Mouse (Mus musculus): Measurements from ENCODE around the gene Tbcc. TPM values are rescaled to one million over a fixed set of nuclear protein-coding genes. Genes with fewer than 3 reads are reported as not detected.

The Tbcc gene
- polyA plus RNA-seq, 1 experiment from 2014 or later, result 48.2 TPM

DNA sequence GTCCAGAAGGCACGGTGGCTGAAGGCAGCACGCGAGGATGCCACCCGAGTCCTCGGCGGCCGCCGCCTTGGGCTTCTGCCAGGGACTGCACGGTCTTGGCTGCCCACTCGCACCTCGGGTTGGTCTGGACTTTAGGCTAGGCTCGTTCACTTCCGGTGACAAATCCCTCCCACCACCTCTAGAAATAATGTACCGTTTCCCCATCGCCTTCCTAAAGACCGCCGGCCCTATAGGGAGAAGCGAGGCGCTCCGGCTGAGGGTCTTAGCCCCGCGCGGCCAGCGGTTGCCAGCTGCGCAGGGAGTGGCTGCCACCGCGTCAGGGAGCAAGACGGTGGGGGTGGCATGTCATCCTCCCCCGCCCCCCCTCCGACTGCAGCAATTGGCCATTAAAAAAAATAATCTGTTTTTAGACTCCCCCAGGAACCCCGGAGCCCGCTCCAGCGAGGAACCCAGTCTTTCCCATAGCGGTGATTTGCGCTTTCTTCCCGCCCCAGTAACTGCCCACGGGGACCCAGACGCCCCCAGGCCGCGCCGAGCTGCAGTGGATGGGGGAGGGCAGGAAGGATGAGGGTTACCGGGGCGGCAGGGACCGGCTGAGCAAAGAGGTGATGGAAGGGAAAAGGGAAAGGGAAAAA lies 917 bp upstream of the Tbcc start:
- H3K36me3 ChIP-seq, result no peaks in the 10 kb centered on the region
- H3K4me3 ChIP-seq (replicated peaks), result peak overlapping the region; percentile 90
- H3K27ac ChIP-seq, result peak overlapping the region; percentile 98
- H3K4me1 ChIP-seq (replicated peaks), result peaks cover 28% of the 10 kb centered on the region
- WGBS, result under 1% methylated on average over 44 of the region's 44 CpGs
- H3K27me3 ChIP-seq (replicated peaks), result no peaks in the 10 kb centered on the region
- H3K4me2 ChIP-seq (replicated peaks), result peak overlapping the region; percentile 89
- ATAC-seq, result peak; percentile 52
- H3K9me3 ChIP-seq, result no peaks in the 10 kb centered on the region
- peak overlapping the region; percentile 81 for H3K9ac ChIP-seq

DNA sequence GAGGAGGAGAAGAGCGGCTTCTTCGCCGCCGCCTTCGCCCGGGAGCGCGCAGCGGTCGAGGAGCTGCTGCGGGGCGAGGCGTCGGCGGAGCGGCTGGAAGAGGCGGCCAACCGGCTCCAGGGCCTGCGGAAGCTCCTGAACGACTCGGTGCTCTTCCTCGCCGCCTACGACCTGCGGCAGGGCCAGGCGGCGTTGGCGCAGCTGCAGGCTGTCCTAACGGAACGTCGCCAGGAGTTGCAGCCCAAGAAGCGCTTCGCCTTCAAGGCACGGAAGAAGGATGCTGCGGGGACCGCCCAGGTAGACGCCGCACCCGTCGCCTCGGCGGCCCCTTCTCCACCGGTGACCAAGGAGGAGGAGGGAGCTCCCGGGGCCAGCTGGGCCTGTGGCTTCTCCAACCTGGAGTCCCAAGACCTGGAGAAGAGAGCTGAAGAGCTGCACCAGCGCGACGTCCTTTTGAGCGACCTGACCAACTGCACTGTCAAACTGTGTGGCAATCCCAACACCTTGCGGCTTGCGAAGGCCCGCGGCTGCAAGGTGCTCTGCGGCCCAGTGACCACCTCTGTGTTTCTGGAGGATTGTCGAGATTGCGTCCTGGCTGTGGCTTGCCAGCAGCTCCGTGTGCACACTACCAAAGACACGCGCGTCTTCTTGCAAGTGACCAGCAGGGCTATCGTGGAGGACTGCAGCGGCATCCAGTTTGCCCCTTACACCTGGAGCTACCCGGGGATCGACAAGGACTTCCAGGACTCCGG lies 535 bp downstream of the Tbcc start:
- H3K9ac ChIP-seq, result peak overlapping the region; percentile 87
- no peaks in the 10 kb centered on the region for H3K9me3 ChIP-seq
- H3K27me3 ChIP-seq (replicated peaks), result no peaks in the 10 kb centered on the region
- ATAC-seq, result peak; percentile 37
- H3K4me2 ChIP-seq (replicated peaks), result peak overlapping the region; percentile 91
- H3K36me3 ChIP-seq, result no peaks in the 10 kb centered on the region
- H3K4me1 ChIP-seq (replicated peaks), result peaks cover 19% of the 10 kb centered on the region; the same call in 1 of the 2 replicates
- peak overlapping the region; percentile 87 for H3K27ac ChIP-seq
- H3K4me3 ChIP-seq (replicated peaks), result peak overlapping the region; percentile 90
- under 1% methylated on average over 64 of the region's 64 CpGs for WGBS

DNA sequence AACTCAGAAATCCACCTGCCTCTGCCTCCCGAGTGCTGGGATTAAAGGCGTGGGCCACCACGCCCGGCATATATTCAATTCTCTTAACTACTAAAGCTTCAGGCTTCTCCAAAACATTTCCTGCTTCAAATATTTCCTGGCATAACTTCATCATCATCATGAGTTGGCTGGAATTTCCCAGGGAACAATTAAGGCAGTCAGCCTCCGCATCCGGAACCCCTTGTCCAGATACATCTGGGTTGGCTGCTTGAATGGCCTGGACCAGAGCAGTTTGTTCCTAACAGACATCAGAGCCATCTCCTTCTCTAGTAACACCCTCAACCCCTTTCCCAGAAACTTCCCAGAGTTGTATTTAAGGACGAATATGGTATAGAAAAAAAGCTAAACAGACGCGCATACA lies 4.9 kb downstream of the Tbcc start:
- no peak overlapping the region for H3K4me2 ChIP-seq (replicated peaks)
- 88% methylated on average over 9 of the region's 9 CpGs for WGBS
- no peak overlapping the region for H3K4me3 ChIP-seq (replicated peaks)
- no peaks in the 10 kb centered on the region for H3K36me3 ChIP-seq
- no peaks in the 10 kb centered on the region for H3K27me3 ChIP-seq (replicated peaks)
- H3K9ac ChIP-seq, result no peak overlapping the region
- no peak for ATAC-seq
- no peaks in the 10 kb centered on the region for H3K9me3 ChIP-seq
- peaks cover 16% of the 10 kb centered on the region; the same call in 1 of the 2 replicates for H3K4me1 ChIP-seq (replicated peaks)
- H3K27ac ChIP-seq, result no peak overlapping the region

DNA sequence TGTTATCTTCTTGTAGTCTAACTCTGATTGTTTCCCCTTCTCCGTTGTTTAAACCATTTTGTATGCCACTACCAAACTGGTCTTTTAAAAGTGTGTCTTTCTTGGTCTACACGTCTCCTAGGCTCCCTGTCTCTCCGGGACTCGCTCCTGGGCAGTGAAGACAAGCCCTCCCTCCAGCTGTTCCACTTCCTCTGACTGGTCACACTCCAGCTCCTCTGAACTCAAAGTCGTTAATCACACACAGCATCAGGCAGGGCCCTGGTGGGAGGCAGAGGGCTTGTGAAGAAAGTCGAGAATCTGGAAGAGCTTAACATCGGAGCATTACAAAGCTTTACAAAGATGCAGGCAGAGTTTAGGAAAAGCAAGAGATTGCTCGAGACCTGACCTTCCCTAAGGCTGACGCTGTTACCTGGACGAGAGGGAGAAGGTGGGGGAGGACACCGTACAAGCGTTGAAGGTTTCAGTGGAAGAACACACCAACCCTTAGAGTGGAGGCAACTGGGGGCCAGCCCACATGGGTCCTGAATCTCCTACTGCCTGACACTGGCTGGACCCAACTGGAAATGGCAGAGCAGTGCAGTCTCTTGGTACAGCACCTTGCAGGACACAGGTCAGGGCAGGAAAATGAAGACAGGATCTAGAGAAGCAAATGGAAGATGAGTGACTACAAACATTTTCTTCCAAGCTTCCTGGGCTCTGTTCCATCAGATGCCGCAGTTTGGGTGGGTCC lies 6.9 kb downstream of the Tbcc start:
- 39% methylated on average over 13 of the region's 13 CpGs for WGBS
- Histone ChIP-seq H3K27me3 (replicated peaks) (no peaks in the 10 kb centered on the region), H3K4me2 (replicated peaks) (no peak overlapping the region), H3K4me3 (replicated peaks) (no peak overlapping the region), H3K4me1 (replicated peaks) (peaks cover 4% of the 10 kb centered on the region; the same call in 1 of the 2 replicates), H3K9ac (no peak overlapping the region), H3K27ac (no peak overlapping the region; the same call in 1 of the 2 replicates), H3K9me3 (no peaks in the 10 kb centered on the region), H3K36me3 (no peaks in the 10 kb centered on the region)
- peak; percentile 45; the same call in 1 of the 2 replicates for ATAC-seq

DNA sequence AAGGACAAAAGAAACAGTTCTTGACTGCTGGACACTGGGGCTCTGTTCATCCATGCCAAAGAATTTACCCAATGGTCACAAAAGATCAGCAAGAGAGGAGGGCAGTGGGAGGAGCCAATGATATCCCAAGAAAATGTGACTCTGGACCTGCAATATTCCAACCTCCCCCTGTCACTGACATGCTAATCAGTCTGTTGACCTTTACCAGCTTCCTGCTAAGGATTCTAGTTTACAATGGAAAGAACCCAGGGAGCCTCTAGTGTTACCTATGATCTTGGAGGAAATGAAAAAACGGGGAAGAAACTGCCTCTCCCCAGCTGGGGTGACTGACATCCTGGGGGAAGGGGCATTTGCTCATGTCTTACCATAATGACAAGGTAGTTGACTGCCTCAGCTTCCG lies 10.5 kb downstream of the Tbcc start:
- 57% methylated on average over 2 of the region's 2 CpGs for WGBS

DNA sequence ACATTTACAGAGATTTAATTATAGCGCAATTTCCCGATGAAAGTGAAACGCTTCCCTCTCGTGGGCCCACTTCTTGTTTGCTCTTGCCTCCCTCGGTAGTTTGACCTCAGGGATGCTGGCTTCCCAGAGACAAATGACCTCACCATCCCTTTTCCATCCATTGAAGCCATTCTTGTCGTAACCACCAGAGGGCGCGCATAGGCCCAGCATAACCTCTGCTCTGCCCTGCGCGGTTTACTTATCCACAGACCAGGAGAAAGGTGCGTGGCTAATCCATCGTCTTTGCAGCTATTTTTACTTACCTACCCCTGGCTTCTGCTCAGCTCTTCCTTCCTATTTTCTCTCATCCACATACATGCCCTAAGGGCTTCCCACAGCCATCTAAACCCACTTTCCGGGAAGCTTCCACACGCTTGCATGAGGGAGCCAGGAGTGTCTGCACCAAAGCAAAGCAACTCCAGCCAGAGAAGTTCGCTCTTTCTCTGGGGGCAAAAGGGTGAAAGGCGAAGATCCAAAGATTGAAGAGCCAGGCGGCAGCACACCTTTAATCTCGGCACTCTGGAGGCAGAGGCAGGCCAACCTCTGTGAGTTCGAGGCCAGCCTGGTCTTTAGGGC lies 13.5 kb downstream of the Tbcc start:
- H3K27me3 ChIP-seq (replicated peaks), result no peaks in the 10 kb centered on the region
- no peak overlapping the region for H3K27ac ChIP-seq
- no peak overlapping the region for H3K4me3 ChIP-seq (replicated peaks)
- no peak overlapping the region for H3K9ac ChIP-seq
- H3K4me2 ChIP-seq (replicated peaks), result no peak overlapping the region; the same call in 1 of the 2 replicates
- no peaks in the 10 kb centered on the region for H3K9me3 ChIP-seq
- peaks cover 3% of the 10 kb centered on the region; the same call in 1 of the 2 replicates for H3K4me1 ChIP-seq (replicated peaks)
- 22% methylated on average over 19 of the region's 19 CpGs for WGBS
- peak; percentile 82 for ATAC-seq
- no peaks in the 10 kb centered on the region for H3K36me3 ChIP-seq

More for the DNA sequence above, 10.5 kb downstream of the Tbcc start:
- Histone ChIP-seq H3K4me3 (replicated peaks) (no peak overlapping the region), H3K9me3 (no peaks in the 10 kb centered on the region), H3K27me3 (replicated peaks) (no peaks in the 10 kb centered on the region), H3K27ac (no peak overlapping the region), H3K4me1 (replicated peaks) (peaks cover 3% of the 10 kb centered on the region; the same call in 1 of the 2 replicates), H3K36me3 (no peaks in the 10 kb centered on the region), H3K9ac (no peak overlapping the region), H3K4me2 (replicated peaks) (no peak overlapping the region)
- no peak for ATAC-seq

DNA sequence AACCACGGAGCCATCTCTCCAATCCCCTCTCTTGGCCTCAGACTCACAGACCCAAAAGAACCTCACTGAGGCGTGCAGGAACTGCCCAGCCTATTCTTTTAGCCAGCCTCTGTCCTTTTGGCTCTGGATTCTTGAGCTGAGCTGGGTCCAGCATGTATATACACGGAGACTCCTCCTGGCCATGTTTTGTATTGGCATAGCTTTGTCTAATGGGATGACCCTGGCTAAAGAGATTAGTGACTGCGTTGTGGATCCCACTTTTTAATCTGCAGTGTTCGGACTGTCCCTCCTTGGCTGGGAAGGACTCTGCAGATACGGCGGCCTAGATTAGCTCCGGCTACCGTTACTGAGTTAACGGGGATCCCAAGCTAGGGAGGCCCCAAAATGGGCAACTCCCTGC lies 19.7 kb downstream of the Tbcc start, which contains the start of gene Prph2:
TSS of gene Prph2 (plus strand) at position 274 of the 400 bp plus-strand sequence.
- H3K9ac ChIP-seq, result no peak within 1 kb of the TSS
- ATAC-seq, result no peak
- H3K4me1 ChIP-seq (replicated peaks), result no peaks in the 10 kb centered on the region; the same call in 1 of the 2 replicates
- WGBS, result 89% methylated on average over 10 of the region's 10 CpGs
- no peak within 1 kb of the TSS for H3K4me2 ChIP-seq (replicated peaks)
- no peaks in the 10 kb centered on the region for H3K9me3 ChIP-seq
- H3K27ac ChIP-seq, result no peak within 1 kb of the TSS
- no peaks in the 10 kb centered on the region for H3K36me3 ChIP-seq
- no peaks in the 10 kb centered on the region for H3K27me3 ChIP-seq (replicated peaks)
- H3K4me3 ChIP-seq (replicated peaks), result no peak within 1 kb of the TSS

DNA sequence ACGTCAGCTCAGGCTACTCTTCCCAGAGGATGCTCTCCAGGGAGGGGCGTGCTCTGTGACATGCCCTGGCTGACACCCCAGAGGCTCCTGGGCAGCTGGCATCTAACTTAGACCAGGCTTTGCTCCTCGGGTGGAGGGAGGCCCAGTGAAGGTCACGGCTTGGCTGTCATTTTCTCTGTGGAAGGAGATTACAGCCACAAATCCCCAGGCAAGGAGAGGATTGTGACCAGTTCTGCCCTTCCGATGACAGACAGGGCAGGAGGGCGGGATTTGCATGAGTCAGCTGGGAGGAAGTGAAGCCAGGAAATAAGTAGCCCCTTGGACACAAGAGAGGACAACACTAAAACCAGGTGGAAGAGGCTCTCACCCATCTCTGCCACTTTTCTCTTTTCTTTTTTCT lies 21.8 kb downstream of the Tbcc start:
- H3K27ac ChIP-seq, result no peak overlapping the region
- H3K4me2 ChIP-seq (replicated peaks), result no peak overlapping the region
- H3K4me1 ChIP-seq (replicated peaks), result no peaks in the 10 kb centered on the region; the same call in 1 of the 2 replicates
- WGBS, result 43% methylated on average over 6 of the region's 6 CpGs
- H3K9me3 ChIP-seq, result no peaks in the 10 kb centered on the region
- no peak overlapping the region for H3K4me3 ChIP-seq (replicated peaks)
- H3K27me3 ChIP-seq (replicated peaks), result no peaks in the 10 kb centered on the region
- no peak overlapping the region for H3K9ac ChIP-seq
- ATAC-seq, result no peak
- H3K36me3 ChIP-seq, result no peaks in the 10 kb centered on the region

DNA sequence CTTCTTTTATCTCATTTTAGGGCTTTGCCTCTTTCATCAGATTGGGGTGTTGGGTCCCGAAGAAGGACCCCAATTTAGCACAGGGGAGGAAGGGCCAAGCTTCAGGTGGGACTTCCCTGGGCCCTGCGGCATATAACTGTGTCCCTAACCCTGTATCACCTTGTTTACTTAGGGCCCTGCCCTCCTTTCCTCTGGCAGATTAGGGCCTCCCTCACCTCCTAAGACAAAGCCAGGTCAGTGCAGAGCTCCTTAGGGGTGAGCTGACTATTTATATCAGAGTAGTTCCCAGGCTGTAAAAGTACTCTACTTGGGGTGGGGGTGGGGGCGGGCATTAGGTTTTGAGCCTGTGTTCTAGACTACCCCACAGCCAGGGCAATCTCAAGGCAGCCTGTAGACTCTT lies 24.6 kb downstream of the Tbcc start:
- WGBS, result 41% methylated on average over 3 of the region's 3 CpGs
- Histone ChIP-seq H3K27me3 (replicated peaks) (no peaks in the 10 kb centered on the region), H3K9me3 (no peaks in the 10 kb centered on the region), H3K4me2 (replicated peaks) (no peak overlapping the region), H3K36me3 (no peaks in the 10 kb centered on the region), H3K9ac (peak overlapping the region; percentile 6; the same call in 1 of the 2 replicates), H3K4me1 (replicated peaks) (no peaks in the 10 kb centered on the region; the same call in 1 of the 2 replicates), H3K4me3 (replicated peaks) (no peak overlapping the region), H3K27ac (no peak overlapping the region)
- ATAC-seq, result no peak

DNA sequence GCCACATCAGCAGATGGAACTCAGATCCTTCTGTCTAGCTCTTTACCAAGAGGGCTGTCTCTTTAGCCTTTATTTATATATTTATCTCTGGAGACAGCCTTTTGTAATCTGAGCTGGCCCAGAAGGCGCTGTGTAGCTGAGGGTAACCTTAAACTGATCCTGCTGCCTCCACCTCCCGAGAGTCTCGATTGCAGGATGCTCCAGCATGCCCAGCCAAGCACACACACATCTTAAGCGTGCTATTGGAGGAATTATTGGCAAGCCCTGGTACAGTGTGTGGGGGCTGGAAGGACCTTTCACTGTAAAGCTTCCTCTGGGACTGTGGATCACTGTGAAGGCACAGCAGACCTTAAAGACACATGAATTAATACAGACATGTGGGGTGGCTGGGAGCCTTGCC lies 28.5 kb downstream of the Tbcc start:
- H3K36me3 ChIP-seq, result no peaks in the 10 kb centered on the region
- no peak overlapping the region for H3K4me2 ChIP-seq (replicated peaks)
- no peak overlapping the region for H3K4me3 ChIP-seq (replicated peaks)
- no peak for ATAC-seq
- WGBS, result 25% methylated on average over 4 of the region's 4 CpGs
- H3K27ac ChIP-seq, result no peak overlapping the region
- H3K9ac ChIP-seq, result no peak overlapping the region
- no peaks in the 10 kb centered on the region; the same call in 1 of the 2 replicates for H3K4me1 ChIP-seq (replicated peaks)
- no peaks in the 10 kb centered on the region for H3K27me3 ChIP-seq (replicated peaks)
- no peaks in the 10 kb centered on the region for H3K9me3 ChIP-seq

DNA sequence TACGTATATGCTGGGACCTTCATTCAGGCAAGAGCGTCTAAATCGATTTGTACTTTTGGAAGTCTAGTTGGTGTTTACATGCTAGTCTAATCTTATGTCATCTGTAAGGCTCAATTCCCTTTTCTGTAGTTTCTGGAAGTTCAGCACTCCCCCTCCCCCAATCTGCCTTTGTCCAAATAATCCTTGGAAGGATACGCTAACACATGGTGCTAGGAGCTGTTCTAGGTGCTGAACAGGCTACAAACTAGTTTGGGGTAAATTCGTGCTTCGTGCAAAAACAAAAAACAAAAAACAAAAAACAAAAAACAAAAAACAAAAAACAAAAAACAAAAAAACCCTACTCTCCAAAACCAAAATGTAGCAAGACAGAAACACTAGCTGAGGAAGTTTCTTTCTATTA lies 30.4 kb downstream of the Tbcc start:
- no peaks in the 10 kb centered on the region for H3K27me3 ChIP-seq (replicated peaks)
- ATAC-seq, result no peak
- H3K9ac ChIP-seq, result no peak overlapping the region
- H3K4me3 ChIP-seq (replicated peaks), result no peak overlapping the region
- no peaks in the 10 kb centered on the region for H3K9me3 ChIP-seq
- no peak overlapping the region for H3K4me2 ChIP-seq (replicated peaks)
- WGBS, result 50% methylated on average over 6 of the region's 6 CpGs
- H3K27ac ChIP-seq, result no peak overlapping the region
- H3K4me1 ChIP-seq (replicated peaks), result no peaks in the 10 kb centered on the region
- H3K36me3 ChIP-seq, result no peaks in the 10 kb centered on the region

DNA sequence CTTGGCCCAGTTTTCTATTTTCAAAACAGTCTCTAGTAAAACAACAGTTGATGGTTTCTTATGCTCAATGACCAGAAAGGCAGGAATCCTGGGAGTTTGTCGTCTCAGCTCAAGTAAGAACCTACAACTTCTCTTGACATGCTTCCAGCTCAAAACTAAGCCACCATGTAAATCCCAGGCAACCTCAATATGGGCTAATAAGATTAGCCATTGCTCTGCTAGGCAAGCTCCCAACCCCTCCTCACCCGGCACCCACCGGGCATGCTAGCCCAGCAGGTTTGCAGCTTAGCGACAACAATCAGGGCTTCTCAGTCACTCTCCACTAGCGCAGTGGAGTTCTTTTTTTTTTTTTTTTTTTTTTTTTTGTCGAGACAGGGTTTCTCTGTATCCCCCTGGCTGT lies 35.7 kb downstream of the Tbcc start:
- H3K9me3 ChIP-seq, result no peaks in the 10 kb centered on the region
- WGBS, result 58% methylated on average over 6 of the region's 6 CpGs
- H3K4me1 ChIP-seq (replicated peaks), result no peaks in the 10 kb centered on the region
- peaks cover 9% of the 10 kb centered on the region; the same call in 1 of the 2 replicates for H3K36me3 ChIP-seq
- H3K9ac ChIP-seq, result no peak overlapping the region
- no peak overlapping the region for H3K4me3 ChIP-seq (replicated peaks)
- no peak overlapping the region for H3K4me2 ChIP-seq (replicated peaks)
- no peaks in the 10 kb centered on the region for H3K27me3 ChIP-seq (replicated peaks)
- H3K27ac ChIP-seq, result no peak overlapping the region
- ATAC-seq, result no peak
